Mouse (Mus musculus) liver, adult 2 months (tissue): ENCODE results near the gene Mybpc2. TPM values are rescaled to one million over a fixed set of nuclear protein-coding genes. Genes with fewer than 3 reads are reported as not detected.

ENCODE experiments used
- DNase-seq: peaks from one replicate; pipeline ENCODE4 v3.0.0-alpha.2; 2011; ENCODE audit warnings: low read depth, low spot score; ENCODE audit errors: extremely low read depth
- H3K27ac ChIP-seq: fragments of 200-500 bp; replicated peaks from 2 replicates; pipeline ENCODE4 v1.5.1; 2012; ENCODE audit warnings: low read depth, mild to moderate bottlenecking, control low read depth, inconsistent platforms, low read length; ENCODE audit not compliant: insufficient read depth
- H3K27me3 ChIP-seq: fragments of 200-500 bp; 2 replicates; pipeline ENCODE4 v1.6.1; 2012; ENCODE audit warnings: mild to moderate bottlenecking, moderate library complexity, low read length, inconsistent platforms; ENCODE audit not compliant: control insufficient read depth, insufficient read depth
- H3K36me3 ChIP-seq: fragments of 200-500 bp; 2 replicates; pipeline ENCODE4 v1.6.1; 2012; ENCODE audit warnings: low read length, inconsistent platforms; ENCODE audit not compliant: control insufficient read depth, insufficient read depth
- H3K4me1 ChIP-seq: fragments of 200-500 bp; 2 replicates; pipeline ENCODE4 v1.6.1; 2011; ENCODE audit warnings: low read length; ENCODE audit not compliant: control insufficient read depth, insufficient read depth
- H3K4me3 ChIP-seq: fragments of 200-500 bp; 2 replicates; pipeline ENCODE4 v1.5.1; 2011; ENCODE audit warnings: low read depth, mild to moderate bottlenecking, control low read depth, low read length, moderate library complexity; ENCODE audit not compliant: insufficient read depth
- H3K79me2 ChIP-seq: fragments of 200-500 bp; 2 replicates; pipeline ENCODE4 v1.6.1; 2012; ENCODE audit warnings: inconsistent platforms, mild to moderate bottlenecking, low read length, moderate library complexity; ENCODE audit not compliant: control insufficient read depth, insufficient read depth
- H3K9ac ChIP-seq: fragments of 200-500 bp; 2 replicates; pipeline ENCODE4 v1.6.1; 2012; ENCODE audit warnings: low read depth, mild to moderate bottlenecking, control low read depth, inconsistent platforms, low read length
- CTCF ChIP-seq: fragments of 200-500 bp; IDR thresholded peaks from 2 replicates; pipeline ENCODE4 v1.5.1; 2011; ENCODE audit warnings: low read depth, low read length, control low read depth
- POLR2A ChIP-seq: fragments of 200-500 bp; IDR thresholded peaks from 2 replicates; pipeline ENCODE4 v1.6.1; 2011; ENCODE audit warnings: low read length, control low read depth; ENCODE audit not compliant: insufficient read depth; ENCODE audit errors: extremely low read depth
- WGBS: fragments of 180-500 bp; shearing (Covaris S2); methylation state at CpG from one replicate; pipeline ENCODE4 v1.1.7; 2018; 5-methylcytosine and 5-hydroxymethylcytosine counted together
- polyA plus RNA-seq: library from polyadenylated mRNA; depleted of rRNA; stranded (reverse); fragments of >200 nt; gene quantifications from 2 replicates; pipeline ENCODE4 v1.2.3, GENCODE M21; 2012; rRNA removed
- total RNA-seq: library from RNA; depleted of rRNA; stranded (reverse); fragments of >200 nt; gene quantifications from 2 replicates; pipeline ENCODE4 v1.2.3, GENCODE M21; 2014; rRNA removed

Mybpc2 gene
- total RNA-seq (0.55 TPM in 1 of 2 replicates, not detected in the other), polyA plus RNA-seq (not detected in 2 replicates)

GRCm38 (mm10) chr7:44524502-44524901, at the start of gene Mybpc2:
Mybpc2 (minus strand) TSS chr7:44524656.
- 42% methylated on average over 12 of the region's 12 CpGs for WGBS
- Histone ChIP-seq H3K27me3 (peaks cover 6% of the 10 kb centered on the region; the same call in 1 of the 2 replicates), H3K27ac (no peak within 1 kb of the TSS), H3K79me2 (no peaks in the 10 kb centered on the region), H3K9ac (0 out of 2 replicates have a peak within 1 kb of the TSS, but pooled peaks have one; percentile 12), H3K4me3 (peak within 1 kb of the TSS; percentile 27; the same call in 1 of the 2 replicates), H3K36me3 (no peaks in the 10 kb centered on the region), H3K4me1 (no peaks in the 10 kb centered on the region)
- TF ChIP-seq POLR2A (no peak), CTCF (no peak)
- no peak for DNase-seq

GRCm38 (mm10) chr7:44572956-44573484, 48.6 kb upstream of the Mybpc2 start:
- H3K27me3 ChIP-seq, result no peaks in the 10 kb centered on the region
- no peak overlapping the region for H3K27ac ChIP-seq
- H3K4me3 ChIP-seq, result no peak overlapping the region

GRCm38 (mm10) chr7:44572213-44572701, 47.8 kb upstream of the Mybpc2 start, which contains the start of gene Napsa:
Napsa (plus strand) TSS chr7:44572380.
- H3K79me2 ChIP-seq, result no peaks in the 10 kb centered on the region
- no peaks in the 10 kb centered on the region for H3K4me1 ChIP-seq
- H3K27ac ChIP-seq, result no peak within 1 kb of the TSS
- no peak within 1 kb of the TSS for H3K4me3 ChIP-seq
- no peak for TF ChIP-seq POLR2A
- no peak for TF ChIP-seq CTCF
- H3K9ac ChIP-seq, result no peak within 1 kb of the TSS
- no peaks in the 10 kb centered on the region for H3K36me3 ChIP-seq
- DNase-seq, result no peak
- no peaks in the 10 kb centered on the region for H3K27me3 ChIP-seq
- 47% methylated on average over 7 of the region's 7 CpGs for WGBS

More at GRCm38 (mm10) chr7:44572956-44573484, 48.6 kb upstream of the Mybpc2 start:
- no peaks in the 10 kb centered on the region for H3K79me2 ChIP-seq
- H3K36me3 ChIP-seq, result no peaks in the 10 kb centered on the region
- DNase-seq, result no peak
- no peak overlapping the region for H3K9ac ChIP-seq
- H3K4me1 ChIP-seq, result no peaks in the 10 kb centered on the region
- WGBS, result 78% methylated on average over 5 of the region's 5 CpGs
- TF ChIP-seq CTCF (no peak), POLR2A (no peak)

- 82% methylated on average over 4 of the region's 4 CpGs for WGBS
- TF ChIP-seq POLR2A (no peak), CTCF (no peak)
Observed at GRCm38 (mm10) chr7:44571811-44572210, 47.4 kb upstream of the Mybpc2 start.

GRCm38 (mm10) chr7:44570989-44571388, 46.5 kb upstream of the Mybpc2 start:
- no peak for DNase-seq
- Histone ChIP-seq H3K4me3 (no peak overlapping the region), H3K36me3 (no peaks in the 10 kb centered on the region), H3K9ac (no peak overlapping the region), H3K4me1 (no peaks in the 10 kb centered on the region), H3K79me2 (no peaks in the 10 kb centered on the region), H3K27me3 (no peaks in the 10 kb centered on the region), H3K27ac (no peak overlapping the region)
- TF ChIP-seq CTCF, result no peak
- no peak for TF ChIP-seq POLR2A
- 75% methylated on average over 6 of the region's 6 CpGs for WGBS

More at GRCm38 (mm10) chr7:44571811-44572210, 47.4 kb upstream of the Mybpc2 start:
- Histone ChIP-seq H3K36me3 (no peaks in the 10 kb centered on the region), H3K9ac (no peak overlapping the region), H3K27ac (no peak overlapping the region), H3K4me3 (no peak overlapping the region), H3K4me1 (no peaks in the 10 kb centered on the region), H3K79me2 (no peaks in the 10 kb centered on the region), H3K27me3 (no peaks in the 10 kb centered on the region)
- DNase-seq, result no peak

- H3K36me3 ChIP-seq, result no peaks in the 10 kb centered on the region
- no peak overlapping the region for H3K4me3 ChIP-seq
- no peaks in the 10 kb centered on the region for H3K27me3 ChIP-seq
- no peak overlapping the region for H3K27ac ChIP-seq
- DNase-seq, result no peak
- no peaks in the 10 kb centered on the region for H3K79me2 ChIP-seq
- 38% methylated on average over 9 of the region's 9 CpGs for WGBS
- H3K4me1 ChIP-seq, result no peaks in the 10 kb centered on the region
- no peak overlapping the region for H3K9ac ChIP-seq
- TF ChIP-seq POLR2A, result no peak
- TF ChIP-seq CTCF, result no peak
Observed at GRCm38 (mm10) chr7:44568803-44569202, 44.3 kb upstream of the Mybpc2 start.
